ENCODE assay signal across 9 mouse cellular contexts in genomic region chr10:96622761-96623632, GRCm38 (mm10). TPM values are rescaled to one million over a fixed set of nuclear protein-coding genes. Genes with fewer than 3 reads are reported as not detected.
DNase-seq lines count a peak whose midpoint lies in the region; ATAC-seq and TF ChIP-seq lines count a peak whose summit lies in the region.
"Had no signal": no experiment of that assay in that cellular context is flagged by ENCODE, and none has a peak within 500 bp of the region (broad histone marks: within the 10 kb centered on the region; RNA-seq: fewer than 3 reads in every experiment).

No protein-coding gene starts in this region.

- in situ Hi-C loops in CH12.LX (cut with MboI; ENCODE audit: low pct_ligation_motif_present, low pct_unique_long_range_greater_than_20kb, low sequenced_read_pairs), result loop anchor here (10.0 to 25.0 kb wide), 4 partner anchors 102 to 689 kb away; no protein-coding TSS in a partner anchor

- no peak overlapping the region for H3K9ac ChIP-seq in kidney, embryonic 15.5 days
- peak overlapping the region; percentile 43 for H3K9ac ChIP-seq in CH12.LX (ENCODE audit: insufficient read depth, low read depth)
- no peak overlapping the region for H3K9ac ChIP-seq in midbrain, embryonic 14.5 days (replicated peaks; ENCODE audit: low read length)

- TF ChIP-seq EP300 in CH12.LX (IDR thresholded peaks at IDR 0.05; ENCODE audit: low read length), result no peak

- no peak for TF ChIP-seq CTCF in CH12.LX (conservative IDR thresholded peaks at IDR 0.05 in 1 of 2, IDR thresholded peaks at IDR 0.05 in 1 of 2; ENCODE audit: low read depth in 2 of 2, low read length in 2 of 2)
- no peak for TF ChIP-seq CTCF in embryonic fibroblast, embryonic 13.5 days (IDR thresholded peaks at IDR 0.05; ENCODE audit: borderline replicate concordance, insufficient read depth, low read length)

- H3K79me2 ChIP-seq in CH12.LX (replicated peaks; ENCODE audit: control insufficient read depth, extremely low read depth, insufficient read depth, poor library complexity, severe bottlenecking), result peaks cover 61% of the 10 kb centered on the region

- H3K4me3 ChIP-seq in kidney, embryonic 15.5 days (replicated peaks), result no peak overlapping the region
- H3K4me3 ChIP-seq in CH12.LX (replicated peaks in 1 of 3; ENCODE audit: low read depth in 2 of 3, low read length in 2 of 3, poor library complexity in 1 of 3), result no peak overlapping the region
- no peak overlapping the region for H3K4me3 ChIP-seq in embryonic fibroblast, embryonic 13.5 days (ENCODE audit: insufficient read depth, low read length)
- H3K4me3 ChIP-seq in midbrain, embryonic 14.5 days (replicated peaks; ENCODE audit: low read depth, low read length), result peak overlapping the region; percentile 98

- dilution Hi-C loops in CH12.LX (cut with MboI; ENCODE audit: extremely low pct_ligation_motif_present, extremely low pct_unique_long_range_greater_than_20kb, low sequenced_read_pairs), result no loop called here

- H3K27me3 ChIP-seq in kidney, embryonic 15.5 days, result no peaks in the 10 kb centered on the region
- H3K27me3 ChIP-seq in CH12.LX (replicated peaks), result no peaks in the 10 kb centered on the region
- no peaks in the 10 kb centered on the region for H3K27me3 ChIP-seq in midbrain, embryonic 14.5 days (ENCODE audit: control insufficient read depth, insufficient read depth, low read length)

- no peak for TF ChIP-seq RAD21 in CH12.LX (IDR thresholded peaks at IDR 0.05; ENCODE audit: low read depth, low read length)

- H3K36me3 ChIP-seq in kidney, embryonic 15.5 days, result peaks cover 41% of the 10 kb centered on the region
- peaks cover 9 to 42% of the 10 kb centered on the region in 2 experiments for H3K36me3 ChIP-seq in CH12.LX (replicated peaks in 1 of 2; ENCODE audit: control insufficient read depth in 1 of 2, insufficient read depth in 1 of 2, low read length in 1 of 2)
- H3K36me3 ChIP-seq in midbrain, embryonic 14.5 days (ENCODE audit: control insufficient read depth, insufficient read depth, low read length), result peaks cover 32% of the 10 kb centered on the region

- ATAC-seq in kidney, embryonic 15.5 days (replicated peaks; ENCODE audit: low FRiP score), result no peak
- no peak for ATAC-seq in midbrain, embryonic 14.5 days (ENCODE audit: low FRiP score, low TSS enrichment)
- ATAC-seq in inflammation-experienced regulatory T-cells, adult 6 months, result no peak

- TF ChIP-seq POLR2A in CH12.LX (IDR thresholded peaks at IDR 0.05; ENCODE audit: low read depth, low read length), result no peak
- TF ChIP-seq POLR2A in embryonic fibroblast, embryonic 13.5 days (IDR thresholded peaks at IDR 0.05; ENCODE audit: low read depth, low read length), result no peak

- peaks cover 35% of the 10 kb centered on the region for H3K4me1 ChIP-seq in kidney, embryonic 15.5 days
- peaks cover 14 to 51% of the 10 kb centered on the region in 2 experiments for H3K4me1 ChIP-seq in CH12.LX (ENCODE audit: control insufficient read depth in 1 of 2, insufficient read depth in 2 of 2)
- H3K4me1 ChIP-seq in embryonic fibroblast, embryonic 13.5 days (ENCODE audit: control insufficient read depth, insufficient read depth, low read length), result peaks cover 6% of the 10 kb centered on the region
- H3K4me1 ChIP-seq in midbrain, embryonic 14.5 days (ENCODE audit: control insufficient read depth, insufficient read depth, low read length), result peaks cover 45% of the 10 kb centered on the region

- H3K27ac ChIP-seq in kidney, embryonic 15.5 days, result no peak overlapping the region
- peak overlapping the region; percentile 33 for H3K27ac ChIP-seq in CH12.LX (ENCODE audit: insufficient read depth, low read depth)
- H3K27ac ChIP-seq in embryonic fibroblast, embryonic 13.5 days (ENCODE audit: insufficient read depth, low read length), result 0 out of 2 replicates have a peak overlapping the region, but pooled peaks have one; percentile 37
- H3K27ac ChIP-seq in midbrain, embryonic 14.5 days (replicated peaks; ENCODE audit: low read depth, low read length), result no peak overlapping the region

- 81% methylated on average over 6 of the region's 6 CpGs for WGBS in kidney, embryonic 15.5 days
- 61% methylated on average over 6 of the region's 6 CpGs for WGBS in midbrain, embryonic 14.5 days

- H3K4me2 ChIP-seq in kidney, embryonic 15.5 days, result peak overlapping the region; percentile 56; the same call in 1 of the 2 replicates
- H3K4me2 ChIP-seq in CH12.LX (ENCODE audit: insufficient read depth, low read depth, poor library complexity, severe bottlenecking), result peak overlapping the region; percentile 83
- peak overlapping the region; percentile 95 for H3K4me2 ChIP-seq in midbrain, embryonic 14.5 days (ENCODE audit: low read length)

- DNase-seq in kidney, adult 9 months, result no peak
- peak; percentile 70 for DNase-seq in CH12.LX (ENCODE audit: extremely low read depth)
- DNase-seq in midbrain, embryonic 14.5 days, result no peak
- DNase-seq in layer of hippocampus, postnatal 10 days (ENCODE audit: low spot score in 2 of 2), result no peak
- no peak for DNase-seq in left cerebral cortex, adult 18-20 months (ENCODE audit: low spot score in 2 of 2)
- DNase-seq: kidney, postnatal 4 days had no signal

- H3K9me3 ChIP-seq in kidney, embryonic 15.5 days (replicated peaks), result no peaks in the 10 kb centered on the region
- H3K9me3 ChIP-seq in CH12.LX (replicated peaks; ENCODE audit: low read length), result no peaks in the 10 kb centered on the region
- H3K9me3 ChIP-seq in midbrain, embryonic 14.5 days (ENCODE audit: control insufficient read depth, low read length), result no peaks in the 10 kb centered on the region

TF ChIP-seq in CH12.LX, 34 proteins besides CTCF, POLR2A, EP300 and RAD21:
- TF ChIP-seq HCFC1 (IDR thresholded peaks at IDR 0.05; ENCODE audit: low read depth, low read length) (no peak), CHD2 (IDR thresholded peaks at IDR 0.05; ENCODE audit: low read length) (no peak), ELF1 (IDR thresholded peaks at IDR 0.05; ENCODE audit: low read depth, low read length) (no peak), JUND (conservative IDR thresholded peaks at IDR 0.05; ENCODE audit: low read depth, low read length) (no peak), POLR2AphosphoS2 (IDR thresholded peaks at IDR 0.05; ENCODE audit: low read depth, low read length) (no peak), IRF4 (IDR thresholded peaks at IDR 0.05; ENCODE audit: low read depth, low read length) (no peak), USF2 (conservative IDR thresholded peaks at IDR 0.05; ENCODE audit: low read depth, low read length) (no peak), JUN (IDR thresholded peaks at IDR 0.05; ENCODE audit: insufficient read depth, low read depth, low read length) (no peak), PAX5 (IDR thresholded peaks at IDR 0.05; ENCODE audit: low read length) (no peak), KAT2A (IDR thresholded peaks at IDR 0.05; ENCODE audit: insufficient replicate concordance, low read length) (no peak), BHLHE40 (IDR thresholded peaks at IDR 0.05; ENCODE audit: low read depth, low read length) (no peak), ZKSCAN1 (IDR thresholded peaks at IDR 0.05; ENCODE audit: borderline replicate concordance, low read depth, low read length) (no peak), NELFE (IDR thresholded peaks at IDR 0.05; ENCODE audit: low read depth, low read length) (no peak), ZMIZ1 (IDR thresholded peaks at IDR 0.05; ENCODE audit: low read depth, low read length) (no peak), MAZ (IDR thresholded peaks at IDR 0.05; ENCODE audit: low read depth, low read length) (no peak)

RNA-seq across cellular contexts. Expression of gene Btg1, which starts 6.2 kb away (rescaled TPM):
- polyA plus RNA-seq in kidney, embryonic 15.5 days (2015; fragmentation: Nextera tagmentation; extraction: Ambion mirVana), result 44.9 TPM in 2 replicates
- total RNA-seq in CH12.LX (2012; rRNA removed) (17.7 and 25.1 TPM in 2 replicates), CH12.LX (2014; rRNA removed) (15.5 and 15.8 TPM in 2 replicates)
- 16.8 and 20.5 TPM in 2 replicates for polyA plus RNA-seq in CH12.LX (2012; ENCODE audit: insufficient read length, low read depth)
- polyA plus RNA-seq in embryonic fibroblast, embryonic 13.5 days (2011; ENCODE audit: insufficient read length, low read depth, missing spikeins), result 65.8 and 66.4 TPM in 2 replicates
- 66.7 and 70.7 TPM in 2 replicates for polyA plus RNA-seq in midbrain, embryonic 14.5 days (2014; fragmentation: Nextera tagmentation; extraction: Ambion mirVana)
- total RNA-seq in layer of hippocampus, postnatal 10 days (2021), result 10 to 100 TPM; 38.1 to 44.5 TPM
- polyA plus RNA-seq in inflammation-experienced regulatory T-cells, adult 6 months (2017; shearing (Covaris generic)), result 100 to 1,000 TPM; 133 to 334 (median 288) TPM
- total RNA-seq in left cerebral cortex, adult 18-20 months (2021), result 10 to 100 TPM; 33.7 to 37.3 TPM

Comparison
In these comparisons a context has a peak if more than half of its experiments do, and no peak if none do; other contexts are left out.
1. H3K27ac ChIP-seq: peak in CH12.LX (single experiment) and embryonic fibroblast, embryonic 13.5 days (single experiment); none in kidney, embryonic 15.5 days (single experiment) and midbrain, embryonic 14.5 days (single experiment).
2. Peak in every context shown above with its lines, with median percentiles within 50 percentile points of each other: H3K4me2 ChIP-seq.